Mouse (Mus musculus) thymus, postnatal 25 days (tissue): ENCODE data around the gene Mpo.
A peak's percentile ranks its signal among the peaks of the same experiment; 100 is the strongest.

Experiments used
- DNase-seq: peaks from one replicate; pipeline ENCODE4 v3.0.0; 2022

Gene Mpo

DNA sequence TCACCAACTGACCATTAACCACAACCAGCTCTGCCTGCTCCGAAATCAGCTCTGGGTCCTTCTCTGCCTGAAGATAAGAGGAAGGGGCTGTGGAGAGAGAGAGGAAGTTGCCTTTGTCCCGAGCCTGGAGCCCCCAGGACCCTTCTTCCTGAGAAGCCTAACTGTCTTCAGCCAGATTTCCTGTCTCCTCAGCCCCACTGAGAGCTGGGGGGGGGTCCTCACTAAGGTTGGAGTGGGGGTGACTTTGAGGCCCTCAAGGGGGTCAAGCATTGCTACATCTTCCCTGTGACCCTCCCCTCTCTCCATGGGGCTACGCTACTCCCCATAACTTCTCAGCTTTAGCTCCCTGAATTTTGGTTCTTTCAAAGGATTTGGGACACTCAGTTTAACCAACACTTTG is at the start of gene Mpo:
Mpo (plus strand) TSS at position 122 of the 400 bp plus-strand sequence.
- DNase-seq = no peak

DNA sequence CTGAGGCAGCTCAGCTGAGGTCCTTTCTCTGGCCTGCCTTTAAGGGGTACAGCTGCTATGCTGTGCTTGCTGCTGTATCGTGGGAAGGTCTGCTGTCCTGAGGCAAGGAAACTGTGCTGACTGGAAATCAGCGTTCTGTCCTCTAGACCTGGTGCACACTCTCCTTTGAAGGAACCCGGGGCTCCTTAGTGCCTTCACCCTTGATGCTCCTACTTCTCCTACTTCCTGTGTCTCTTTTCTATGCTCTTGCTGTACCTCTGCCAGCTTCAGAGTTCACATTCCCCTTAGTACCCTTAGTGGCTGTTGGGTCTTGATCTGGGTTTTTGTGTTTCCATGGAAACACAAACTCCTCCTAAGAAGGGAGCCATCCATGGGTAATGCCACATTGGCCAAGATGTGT is 49.7 kb upstream of the Mpo start:
- no peak for DNase-seq

DNA sequence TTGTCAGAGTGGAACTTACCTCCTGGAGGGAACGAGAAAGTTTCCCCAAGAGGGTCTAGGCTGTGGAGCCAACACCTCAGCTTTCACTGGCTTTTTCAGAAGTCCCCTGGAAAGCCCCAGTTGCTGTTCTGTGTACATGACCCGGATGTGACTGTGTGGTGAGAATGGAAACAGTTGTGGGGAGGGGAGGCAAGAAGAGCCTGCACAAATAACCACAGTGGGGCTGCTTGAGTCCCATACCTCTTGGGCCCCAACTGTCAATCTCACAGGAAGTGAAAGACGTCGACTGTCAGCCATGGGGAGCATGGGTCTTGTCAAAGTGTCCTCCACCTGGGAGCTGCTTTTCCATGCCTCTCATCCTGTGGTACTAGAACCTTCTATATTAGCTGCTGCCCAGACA is 48.4 kb upstream of the Mpo start:
- DNase-seq = peak; percentile 81

DNA sequence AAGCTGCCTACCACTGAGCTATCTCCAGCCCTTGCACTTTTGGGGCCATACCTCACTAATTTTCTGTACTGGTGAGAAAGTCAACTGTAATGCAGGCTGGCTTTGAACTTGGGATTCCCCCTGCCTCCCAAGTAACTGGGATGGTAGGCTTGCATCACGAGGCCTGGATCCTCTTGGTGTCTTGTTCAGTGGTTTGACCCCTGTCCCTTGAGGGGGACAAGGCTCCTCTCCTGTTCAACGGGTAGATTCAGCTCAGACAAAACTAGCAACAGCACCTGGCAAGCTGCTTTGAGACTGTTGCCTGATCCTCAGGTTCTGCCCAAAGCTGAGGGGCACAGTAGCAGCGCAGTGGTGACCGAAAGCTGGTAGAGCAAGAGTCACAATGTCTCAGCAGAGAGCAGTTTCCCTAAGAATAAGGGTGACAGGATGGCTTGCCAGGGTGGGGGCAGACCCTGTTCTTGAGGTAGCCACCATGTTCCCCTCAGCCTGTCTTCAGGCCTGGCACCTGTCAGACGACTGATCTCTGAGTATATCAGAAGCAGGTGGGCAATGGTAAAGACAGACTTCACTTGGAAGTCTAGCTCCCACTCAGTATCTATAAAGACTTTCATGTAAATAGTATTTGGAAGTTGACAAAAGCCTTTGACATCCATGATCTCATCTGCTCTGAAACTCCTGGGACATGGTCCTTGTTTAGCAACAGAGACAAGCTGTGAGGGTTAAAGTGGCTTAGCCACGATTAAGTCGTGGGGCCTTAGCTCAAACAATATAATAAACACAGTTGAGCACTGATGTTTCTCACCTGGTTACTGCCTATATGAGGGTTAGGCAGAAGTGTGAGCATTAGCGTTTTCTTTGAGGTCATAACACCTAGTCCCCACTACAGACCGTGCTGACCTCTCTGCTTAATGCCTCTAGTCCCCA is 47.5 kb upstream of the Mpo start:
- peak; percentile 54 for DNase-seq

DNA sequence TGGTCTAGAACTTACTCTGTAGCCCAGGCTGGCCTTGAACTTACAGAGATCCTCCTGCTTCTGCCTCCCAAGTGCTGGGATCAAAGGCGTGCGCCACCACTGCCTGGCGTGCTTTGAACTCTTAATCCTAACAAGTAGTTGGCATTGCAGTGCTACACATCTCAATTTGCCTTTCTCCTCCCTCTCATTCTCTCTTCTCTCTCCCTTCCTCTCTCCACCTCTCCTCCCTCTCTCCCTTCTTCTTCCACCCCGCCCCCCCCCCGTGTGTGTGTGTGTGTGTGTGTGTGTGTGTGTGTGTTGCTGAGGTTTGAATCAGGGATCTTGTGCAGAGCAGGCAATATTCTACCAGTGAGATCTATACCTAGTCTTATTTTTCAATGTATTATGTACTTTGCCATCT is 46.1 kb upstream of the Mpo start:
- DNase-seq = no peak

DNA sequence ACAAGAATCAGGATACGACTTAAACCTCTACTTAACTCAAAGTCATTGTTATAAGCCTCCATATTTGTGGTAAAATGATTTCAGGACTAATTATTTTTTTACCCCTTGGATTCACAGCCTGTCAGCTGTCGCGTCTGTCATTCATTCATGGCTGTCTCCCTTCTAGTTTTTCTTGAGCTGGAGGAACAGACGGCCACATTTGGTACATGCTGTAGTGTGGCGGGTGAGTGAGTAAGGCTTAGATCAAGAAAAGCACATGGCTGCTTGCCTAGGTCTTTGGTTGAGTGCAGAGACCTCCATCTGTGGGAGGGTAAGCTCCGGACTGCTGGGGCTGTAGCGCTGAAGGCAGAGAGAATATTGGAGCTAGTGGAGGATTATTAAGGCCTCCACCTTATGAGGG is 45.7 kb upstream of the Mpo start:
- DNase-seq = no peak

DNA sequence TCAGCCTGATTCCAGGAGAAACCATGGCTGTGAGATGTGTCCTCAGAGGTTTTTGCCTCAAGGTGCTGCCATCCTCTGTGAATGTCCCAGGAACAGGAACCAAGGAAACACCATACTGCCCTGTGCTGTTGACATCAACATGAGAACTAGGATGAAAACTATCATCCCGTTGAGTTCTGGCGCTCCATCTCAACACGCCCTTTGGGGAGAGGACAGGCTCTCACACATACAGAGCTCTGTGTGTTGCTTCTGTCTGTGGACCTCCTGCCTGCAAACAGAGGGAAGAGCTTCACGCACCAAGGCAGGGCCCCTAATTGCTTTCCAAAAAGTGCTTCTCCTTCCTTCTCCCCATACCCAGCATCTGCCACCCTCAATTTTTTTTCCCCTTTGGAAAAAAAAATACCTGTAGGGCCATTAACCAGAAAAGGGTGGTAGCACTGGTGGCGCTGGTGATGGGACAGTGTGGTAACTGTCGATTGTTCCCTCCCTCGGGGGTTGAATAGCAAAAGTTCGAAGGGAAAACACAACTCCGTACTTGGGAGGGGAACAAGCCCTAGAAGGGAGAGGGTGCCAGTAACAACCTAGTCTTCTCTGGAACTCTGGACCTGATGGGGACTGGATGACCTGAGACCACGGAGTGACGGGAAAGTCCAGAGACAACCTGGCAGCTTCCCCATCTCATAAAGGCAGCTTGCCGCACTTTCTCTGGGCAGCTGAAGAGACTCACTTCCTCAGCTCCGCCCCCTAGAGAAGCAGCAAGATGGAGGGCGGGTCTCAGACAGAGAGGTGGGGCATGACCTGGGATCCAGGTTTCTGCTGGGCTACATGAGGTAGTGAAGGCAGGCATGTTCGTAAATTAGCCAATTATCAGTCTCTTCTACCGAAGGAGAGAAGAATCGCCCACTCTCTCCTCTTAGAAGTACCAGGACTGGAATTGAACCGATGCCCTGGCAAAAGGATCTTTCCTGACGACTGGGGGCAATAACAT is 45.0 kb upstream of the Mpo start:
- DNase-seq = peak; percentile 92

DNA sequence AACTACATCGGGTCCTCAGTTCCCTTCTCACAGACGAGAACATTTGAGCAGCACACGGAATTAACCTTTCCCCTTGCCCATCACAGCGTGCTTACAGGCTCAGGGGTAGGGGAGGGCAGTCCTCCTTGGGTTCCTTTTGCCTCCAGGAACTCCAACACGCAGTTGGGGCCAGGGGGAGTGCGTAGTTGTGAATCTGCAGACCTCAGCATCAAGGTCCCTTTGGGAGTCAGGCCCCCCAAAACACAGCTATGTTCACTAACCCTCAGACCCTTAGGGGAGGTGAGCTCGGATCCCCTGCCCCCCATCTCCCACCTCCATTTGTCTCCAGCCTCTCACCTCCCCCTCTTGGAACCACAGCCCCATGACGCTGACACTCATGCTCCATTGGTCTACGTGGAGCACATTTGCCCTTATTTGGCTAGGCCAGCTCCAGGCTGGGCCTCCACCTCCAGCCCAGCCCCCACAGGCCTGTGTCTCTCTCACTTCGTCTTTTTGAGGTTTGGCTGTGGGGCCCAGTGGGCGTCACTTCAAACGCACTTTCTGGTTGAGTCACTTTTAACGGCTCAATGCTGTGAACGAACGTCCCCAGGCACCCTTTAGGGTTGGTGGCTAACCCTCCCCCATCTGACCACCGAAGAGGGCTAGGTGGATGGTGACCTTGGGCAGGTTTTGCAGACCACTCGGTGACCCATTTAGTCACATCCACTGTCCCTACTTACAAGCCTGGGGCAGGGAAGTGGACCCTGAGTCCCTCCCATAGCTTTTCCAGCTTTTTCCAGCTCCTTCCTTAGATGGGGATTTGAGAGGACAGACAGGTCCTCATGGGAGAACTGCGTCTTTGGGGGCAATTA is 44.0 kb upstream of the Mpo start:
- DNase-seq = peak; percentile 93

DNA sequence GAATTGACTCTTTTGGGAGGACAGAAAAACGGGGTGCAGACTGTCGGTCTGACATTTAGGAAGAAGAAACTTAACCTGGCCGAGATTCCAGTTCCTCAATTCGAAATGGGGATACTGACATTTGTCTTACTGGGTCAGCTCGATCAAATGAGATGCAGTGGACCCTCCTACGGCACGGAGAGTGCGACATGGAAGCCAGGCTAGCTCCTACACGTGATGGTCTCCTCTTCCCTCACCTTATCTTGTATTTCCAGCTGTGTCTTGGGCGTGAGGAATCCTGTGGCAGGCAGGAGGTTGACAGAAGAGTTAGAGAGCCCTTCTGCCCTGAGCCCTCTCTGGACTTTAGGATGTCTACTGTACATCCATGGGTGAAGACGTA is 43.3 kb upstream of the Mpo start:
- peak; percentile 64 for DNase-seq

DNA sequence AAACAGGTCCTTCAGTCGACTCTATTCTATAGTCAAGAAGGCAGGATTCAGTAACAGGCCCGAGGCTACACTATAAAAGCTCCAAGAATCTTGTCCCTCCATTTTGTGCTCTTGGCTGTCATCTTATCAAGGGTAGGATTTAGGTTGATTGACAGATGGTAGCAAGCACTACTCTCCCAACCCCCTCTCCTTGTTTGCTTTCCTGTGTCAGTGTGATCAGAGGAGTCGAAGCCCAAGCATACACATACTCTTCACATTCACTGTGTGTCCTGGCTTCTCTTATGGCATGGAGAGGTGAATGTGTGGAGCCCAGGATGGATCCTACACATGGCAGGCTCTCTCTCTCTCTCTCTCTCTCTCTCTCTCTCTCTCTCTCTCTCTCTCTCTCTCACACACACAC is 42.9 kb upstream of the Mpo start:
- peak; percentile 74 for DNase-seq

DNA sequence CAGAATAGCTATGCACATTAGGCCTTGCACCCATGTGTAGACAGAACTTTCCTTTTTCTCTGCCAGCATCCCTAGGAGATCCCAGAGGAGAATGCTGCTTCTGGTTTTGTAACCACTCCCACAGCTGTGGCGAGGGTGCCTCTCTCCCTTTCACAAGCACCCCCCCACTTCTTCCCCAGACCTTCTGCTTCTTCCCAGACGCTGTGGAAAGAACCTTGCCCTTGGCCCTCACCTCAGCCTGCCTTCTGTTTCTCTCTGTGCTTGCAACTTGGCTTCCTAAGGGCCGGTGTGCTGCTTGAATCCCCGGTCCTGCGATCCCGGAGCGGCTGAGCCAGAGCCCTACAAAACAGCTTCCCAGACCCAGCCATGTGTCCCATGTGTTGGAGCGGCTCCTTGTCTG is 42.4 kb upstream of the Mpo start:
- DNase-seq = peak; percentile 74

DNA sequence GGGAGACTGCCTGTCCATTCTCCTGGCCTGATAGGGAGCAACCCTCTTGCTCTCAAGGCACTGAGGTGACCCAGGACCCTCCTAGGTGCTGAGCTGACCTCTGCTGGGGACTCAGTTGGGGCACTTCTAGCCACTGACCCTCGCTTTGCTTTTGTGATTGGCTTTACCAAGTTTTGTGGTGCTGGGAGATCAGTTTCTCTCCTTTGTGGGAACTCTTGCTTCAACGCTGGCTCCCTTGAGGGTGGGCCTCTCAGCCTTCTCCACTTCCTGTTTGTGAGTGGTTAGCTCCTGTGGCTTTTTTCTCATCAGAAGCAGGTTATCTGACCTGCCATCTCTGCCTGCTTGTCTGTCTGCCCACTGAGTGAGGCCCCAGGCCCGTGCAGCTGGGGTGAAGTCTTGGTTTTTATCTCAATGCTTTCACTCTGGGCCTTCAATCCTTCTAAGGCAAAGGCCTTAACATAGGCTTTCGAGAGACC is 41.9 kb upstream of the Mpo start:
- DNase-seq = peak; percentile 86

DNA sequence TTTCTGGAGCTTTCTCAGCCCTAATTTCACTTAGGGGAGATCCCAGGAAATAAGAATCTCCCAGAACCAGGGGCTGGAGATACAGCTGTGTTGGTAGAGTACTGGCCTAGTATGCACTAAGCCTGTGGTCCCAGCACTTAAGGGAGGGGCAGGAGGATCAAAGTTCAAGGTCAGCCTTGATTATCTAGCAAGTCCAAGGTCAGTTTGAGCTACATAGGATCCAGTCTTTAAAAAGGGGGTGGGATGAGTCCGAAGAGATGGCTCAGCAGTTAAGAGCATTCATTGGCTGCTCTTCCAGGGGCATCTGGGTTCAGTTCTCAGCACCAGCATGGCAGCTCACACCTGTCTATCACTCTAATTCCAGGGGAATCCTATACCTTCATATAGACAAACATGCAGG is 41.1 kb upstream of the Mpo start:
- no peak for DNase-seq

DNA sequence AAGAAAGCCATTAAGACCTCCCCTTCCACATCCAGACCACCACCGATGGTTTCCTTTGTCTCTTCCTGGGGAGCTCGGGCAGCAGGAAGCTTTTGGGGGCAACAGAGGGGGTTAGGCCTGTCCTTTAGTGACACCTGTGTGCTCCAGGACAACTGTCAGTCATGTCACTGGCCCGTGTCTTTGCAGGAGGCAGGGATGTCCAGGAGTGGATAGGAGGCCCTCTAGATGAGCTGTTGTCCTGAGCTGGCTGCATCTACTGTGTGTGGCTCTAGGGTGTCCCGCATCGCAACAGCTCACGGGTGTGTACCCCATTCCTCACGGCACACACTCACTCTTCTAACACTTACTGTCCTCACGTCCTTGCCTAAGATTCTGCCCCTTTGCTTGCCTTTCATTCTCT is 40.1 kb upstream of the Mpo start:
- DNase-seq = peak; percentile 66

DNA sequence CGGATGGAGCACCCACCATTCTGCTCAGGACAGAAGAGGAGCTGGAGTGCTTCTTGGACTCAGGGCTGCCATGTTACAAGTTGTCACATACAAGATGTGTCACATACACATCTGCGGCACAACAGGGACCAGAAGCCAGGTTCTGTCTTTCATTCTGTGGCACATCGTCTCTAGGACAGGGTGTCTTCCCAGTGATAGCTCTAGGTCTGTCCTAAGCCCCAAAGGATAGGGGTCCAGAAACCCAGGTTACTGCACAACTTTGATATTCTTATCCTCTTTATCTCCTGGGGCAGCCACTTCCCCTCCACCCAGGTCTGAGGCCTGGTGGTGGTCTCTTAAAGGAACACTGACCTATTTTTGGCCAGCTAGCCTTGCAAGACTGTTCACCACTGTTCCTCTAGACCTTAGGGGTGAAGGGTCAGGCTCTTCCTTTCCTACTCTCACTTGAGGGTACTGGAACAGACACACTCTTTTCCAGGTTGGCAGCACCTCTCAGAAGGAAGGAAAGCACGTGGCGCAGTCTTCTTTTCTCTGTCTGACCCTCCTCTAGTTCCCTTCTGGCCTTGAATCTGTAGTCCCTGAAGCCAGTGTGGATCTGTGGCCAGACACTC is 39.4 kb upstream of the Mpo start:
- DNase-seq = peak; percentile 63

DNA sequence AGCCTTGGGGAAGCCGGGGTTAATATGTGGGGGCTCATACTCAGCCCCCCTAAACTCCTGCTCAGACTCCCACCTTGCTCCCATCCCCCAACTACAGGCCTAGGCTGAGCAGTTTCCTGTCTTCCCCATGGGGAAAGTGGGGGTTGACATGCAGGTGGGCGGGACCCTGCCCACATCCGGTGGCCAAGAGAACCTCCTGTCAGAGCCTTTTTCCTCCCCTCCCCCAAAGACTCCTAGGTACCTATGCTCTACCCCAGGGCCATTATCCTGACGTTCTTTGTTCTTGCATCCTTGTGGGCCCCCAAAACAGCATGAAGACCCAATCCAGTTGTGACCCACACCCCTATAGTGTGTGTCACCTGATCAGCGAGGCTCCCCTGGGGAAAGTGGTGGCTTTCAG is 38.8 kb upstream of the Mpo start:
- peak; percentile 94 for DNase-seq

DNA sequence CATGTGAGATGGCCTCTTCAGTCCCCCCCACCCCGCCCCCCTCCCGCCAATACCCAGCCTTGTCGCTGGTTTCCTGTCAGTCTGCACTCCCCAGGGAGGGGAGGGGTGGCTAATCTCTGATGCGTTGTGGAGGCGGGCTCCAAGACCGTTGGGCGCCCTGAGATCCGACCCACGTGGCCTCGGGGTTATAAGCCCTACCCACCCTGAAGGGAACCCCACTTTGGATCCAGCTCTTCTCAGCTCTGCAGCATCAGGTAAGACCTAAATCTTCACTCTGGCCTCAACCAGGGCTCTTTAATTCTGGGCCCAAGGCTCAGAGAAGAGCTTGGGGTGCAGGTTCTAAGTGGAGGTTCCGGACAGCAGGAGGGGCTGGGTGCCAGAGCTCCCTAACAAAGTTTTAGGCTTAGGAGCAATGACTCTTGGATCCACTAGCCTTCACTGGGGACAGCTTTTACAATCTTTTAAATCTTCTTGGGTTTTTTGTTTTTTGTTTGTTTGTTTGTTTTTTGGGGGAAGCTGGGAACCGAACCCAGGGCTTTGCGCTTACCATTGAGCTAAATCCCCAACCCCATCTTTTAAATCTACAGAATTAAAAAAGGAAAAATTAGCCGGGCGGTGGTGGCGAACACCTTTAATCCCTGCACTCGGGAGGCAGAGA is 37.9 kb upstream of the Mpo start:
- DNase-seq = peak; percentile 98

DNA sequence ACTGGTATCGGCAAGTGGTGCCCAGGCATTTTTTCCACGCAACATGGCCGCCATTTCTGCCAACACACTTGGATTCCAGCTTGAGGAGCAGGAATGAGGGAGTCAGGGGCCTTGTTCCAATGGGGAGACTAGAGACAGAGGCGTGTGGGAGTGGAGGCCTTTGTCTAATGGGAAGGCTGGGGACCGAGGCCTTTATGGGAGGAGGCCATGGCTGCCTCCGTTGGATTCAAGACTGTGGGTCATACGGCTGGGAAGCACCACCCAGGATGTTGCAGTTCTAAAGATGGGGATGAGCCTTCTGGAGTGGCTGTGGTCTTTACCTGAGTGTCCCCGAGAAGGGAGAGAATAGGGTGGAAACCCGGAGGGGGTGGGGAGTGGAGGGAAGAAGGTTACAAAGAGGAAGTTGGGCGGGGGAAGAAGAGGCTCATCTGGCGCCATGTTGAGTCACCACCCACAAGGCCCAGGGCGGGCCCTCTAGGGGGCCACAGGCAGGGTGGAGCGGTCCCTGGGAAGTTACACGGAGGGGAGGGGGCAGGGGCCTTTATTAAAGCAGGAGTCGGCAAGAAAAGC is 37.0 kb upstream of the Mpo start:
- DNase-seq = peak; percentile 86

DNA sequence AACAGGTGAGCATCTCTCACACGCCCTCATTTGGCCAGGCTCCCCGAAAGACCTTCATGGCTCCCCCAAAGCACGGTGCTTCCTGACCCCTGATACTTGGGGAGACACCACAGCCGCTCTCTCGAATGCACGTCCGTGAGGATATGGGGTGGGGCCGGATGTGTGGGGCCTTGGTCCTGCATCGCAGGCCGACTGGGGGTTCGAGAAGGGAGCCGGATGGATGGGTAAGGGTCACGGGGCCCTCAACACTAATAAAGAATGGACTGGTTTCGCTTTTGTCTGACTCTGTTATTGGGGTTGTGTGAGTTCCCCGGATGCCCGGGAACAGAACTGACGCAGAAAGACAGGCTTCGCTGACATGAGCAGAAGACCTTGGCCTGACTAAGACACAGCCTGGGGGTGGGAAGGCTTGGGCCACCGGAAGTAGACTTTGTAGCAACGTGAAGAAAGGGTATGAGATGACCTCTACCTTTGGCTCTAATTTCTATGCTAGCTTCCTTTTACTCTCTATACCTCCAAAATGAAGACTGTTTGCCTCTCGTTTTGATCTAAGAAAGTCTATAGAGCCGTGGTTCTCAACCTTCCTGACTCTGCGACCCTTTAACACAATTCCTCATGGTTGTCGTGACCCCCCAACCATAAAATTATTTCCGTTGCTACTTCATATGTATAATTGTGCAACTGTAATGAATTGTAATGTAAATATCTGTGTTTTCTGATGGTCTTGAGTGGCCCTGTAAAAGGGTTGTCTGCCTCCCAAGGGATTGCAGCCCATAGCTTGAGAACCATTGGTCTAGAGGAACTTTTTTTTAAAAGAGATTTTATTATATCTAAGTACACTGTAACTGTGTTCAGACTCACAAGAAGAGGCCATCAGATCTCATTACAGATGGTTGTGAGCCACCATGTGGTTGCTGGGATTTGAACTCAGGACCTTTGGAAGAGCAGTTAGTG is 36.1 kb upstream of the Mpo start:
- peak; percentile 72 for DNase-seq
